Mouse (Mus musculus) erythroblast, embryonic 14.5 days (primary cell): Measurements from ENCODE around the gene Epdr1.

Source experiments
- GATA1 ChIP-seq: IDR thresholded peaks from 2 replicates; pipeline ENCODE4 v1.6.1; 2012; ENCODE audit warnings: low read length, inconsistent platforms, mixed read lengths
- TAL1 ChIP-seq: IDR thresholded peaks from 3 replicates; pipeline ENCODE4 v1.6.1; 2012; ENCODE audit warnings: low read length, inconsistent platforms, mixed read lengths

DNA sequence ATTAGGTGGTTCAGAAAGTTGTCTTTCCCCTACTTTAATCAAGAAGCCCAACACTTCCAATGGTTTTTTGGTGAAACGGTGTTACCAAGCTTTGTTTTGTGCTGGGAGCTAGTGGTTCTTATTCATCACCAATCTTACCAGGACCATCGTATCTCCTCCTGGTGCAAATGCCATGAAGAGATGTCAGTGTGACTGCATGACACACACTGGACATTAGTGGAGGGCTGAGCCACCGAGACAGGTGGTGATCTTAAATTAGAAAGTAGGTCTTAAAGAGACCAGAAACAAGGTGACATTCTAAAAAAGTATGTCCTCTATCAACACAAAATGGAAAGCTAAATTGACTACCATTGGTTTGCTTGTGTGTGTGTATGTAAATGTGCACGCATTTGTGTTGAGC is 1.6 kb downstream of the Epdr1 start:
- TF ChIP-seq GATA1: no peak
- no peak for TF ChIP-seq TAL1
